Mouse (Mus musculus): Measurements from ENCODE around the gene Chst5.

DNA sequence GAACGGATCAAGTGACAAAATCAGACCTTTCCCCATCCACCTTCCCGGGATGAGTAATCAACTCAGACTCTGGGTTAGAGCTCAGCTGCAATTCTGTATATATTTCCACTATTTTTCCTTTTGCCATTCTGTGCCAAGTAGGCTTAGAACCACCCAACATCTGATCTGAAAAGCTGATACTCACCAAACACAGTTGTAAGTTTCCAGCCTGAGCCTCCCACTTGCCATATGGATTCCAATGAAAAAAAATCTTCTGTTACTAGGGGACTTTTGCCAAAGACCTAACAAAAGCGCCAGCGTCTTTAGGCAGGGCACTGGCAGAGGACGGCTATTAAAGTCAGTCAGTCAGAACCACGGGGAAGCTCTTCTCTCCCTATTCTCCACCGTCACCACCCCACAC lies 1.3 kb upstream of the Chst5 start:
- TF ChIP-seq CTCF (IDR thresholded peaks at IDR 0.05; ENCODE audit: low read depth, low read length) (no peak), POLR2A (IDR thresholded peaks at IDR 0.05; ENCODE audit: borderline replicate concordance, low read depth, low read length) (no peak)

Measured in bone marrow macrophage, adult 2 months (primary cell).